8 mouse cellular contexts compared by ENCODE assay signal in genomic region chr3:90247960-90248745, GRCm38 (mm10). TPM values are rescaled to one million over a fixed set of nuclear protein-coding genes. Genes with fewer than 3 reads are reported as not detected.
DNase-seq lines count a peak whose midpoint lies in the region; ATAC-seq and TF ChIP-seq lines count a peak whose summit lies in the region.

Gene Slc39a1, plus strand, starts transcription at chr3:90248172.

- no peaks in the 10 kb centered on the region for H3K27me3 ChIP-seq in embryonic facial prominence, embryonic 14.5 days (replicated peaks; ENCODE audit: control insufficient read depth, insufficient read depth, low read length)
- no peaks in the 10 kb centered on the region for H3K27me3 ChIP-seq in limb, embryonic 14.5 days (ENCODE audit: control insufficient read depth, insufficient read depth, low read length)
- no peaks in the 10 kb centered on the region for H3K27me3 ChIP-seq in midbrain, postnatal 0 days (ENCODE audit: insufficient read depth, low read length)

- no peak; the same call in 1 of the 2 replicates for TF ChIP-seq CTCF in midbrain, postnatal 0 days (IDR thresholded peaks at IDR 0.05)

- DNase-seq in 3T3-L1 (ENCODE audit: low read depth, low spot score), result peak; percentile 95
- DNase-seq in adrenal gland, postnatal 4 days (ENCODE audit: low spot score in 2 of 2), result peak; percentile 60 to 83
- peak; percentile 99 for DNase-seq in embryonic facial prominence, embryonic 14.5 days (ENCODE audit: low spot score)
- peak; percentile 96 for DNase-seq in heart, adult 8-10 months (ENCODE audit: low spot score)
- DNase-seq in kidney, adult 9 months, result peak; percentile 97
- DNase-seq in limb, embryonic 14.5 days (ENCODE audit: low spot score), result peak; percentile 97
- peak; percentile 98 for DNase-seq in midbrain, postnatal 0 days (ENCODE audit: low spot score)
- DNase-seq in spleen, postnatal 36 days (ENCODE audit: low spot score in 2 of 2), result peak; percentile 91 to 92

- no peaks in the 10 kb centered on the region for H3K9me3 ChIP-seq in embryonic facial prominence, embryonic 14.5 days (ENCODE audit: control insufficient read depth, low read length)
- no peaks in the 10 kb centered on the region for H3K9me3 ChIP-seq in limb, embryonic 14.5 days (ENCODE audit: control insufficient read depth, low read length)
- H3K9me3 ChIP-seq in midbrain, postnatal 0 days (ENCODE audit: low read length), result no peaks in the 10 kb centered on the region

- peak within 1 kb of the TSS; percentile 74 for H3K4me2 ChIP-seq in embryonic facial prominence, embryonic 14.5 days (ENCODE audit: low read depth, low read length)
- peak within 1 kb of the TSS; percentile 85 for H3K4me2 ChIP-seq in limb, embryonic 14.5 days (replicated peaks; ENCODE audit: low read depth, low read length, severe bottlenecking)
- peak within 1 kb of the TSS; percentile 72 for H3K4me2 ChIP-seq in midbrain, postnatal 0 days (ENCODE audit: low read depth, low read length, poor library complexity, severe bottlenecking)

- WGBS in embryonic facial prominence, embryonic 14.5 days, result under 1% methylated on average over 29 of the region's 44 CpGs
- WGBS in limb, embryonic 14.5 days, result under 1% methylated on average over 44 of the region's 44 CpGs
- under 1% methylated on average over 44 of the region's 44 CpGs for WGBS in midbrain, postnatal 0 days

- peak within 1 kb of the TSS; percentile 76 for H3K4me3 ChIP-seq in embryonic facial prominence, embryonic 14.5 days (ENCODE audit: low read depth, low read length)
- H3K4me3 ChIP-seq in limb, embryonic 14.5 days (replicated peaks; ENCODE audit: low read length), result peak within 1 kb of the TSS; percentile 77
- peak within 1 kb of the TSS; percentile 45 for H3K4me3 ChIP-seq in midbrain, postnatal 0 days (ENCODE audit: low read depth, low read length)

- H3K4me1 ChIP-seq in embryonic facial prominence, embryonic 14.5 days (ENCODE audit: control insufficient read depth, insufficient read depth, low read length), result peaks cover 11% of the 10 kb centered on the region
- H3K4me1 ChIP-seq in limb, embryonic 14.5 days (ENCODE audit: control insufficient read depth, insufficient read depth, low read length), result peaks cover 17% of the 10 kb centered on the region
- 0 out of 2 replicates have a peak, but pooled peaks cover under 1% of the 10 kb centered on the region for H3K4me1 ChIP-seq in midbrain, postnatal 0 days (ENCODE audit: insufficient read depth, low read length)

- peak within 1 kb of the TSS; percentile 95 for H3K27ac ChIP-seq in embryonic facial prominence, embryonic 14.5 days (replicated peaks; ENCODE audit: low read depth, low read length)
- H3K27ac ChIP-seq in limb, embryonic 14.5 days (replicated peaks; ENCODE audit: low read depth, low read length), result peak within 1 kb of the TSS; percentile 92
- H3K27ac ChIP-seq in midbrain, postnatal 0 days (ENCODE audit: low read depth, low read length), result peak within 1 kb of the TSS; percentile 73

- peak; percentile 94 for ATAC-seq in embryonic facial prominence, embryonic 14.5 days (ENCODE audit: low read depth)
- peak; percentile 94 for ATAC-seq in limb, embryonic 14.5 days (ENCODE audit: low FRiP score, low read depth)
- peak; percentile 94 for ATAC-seq in midbrain, postnatal 0 days (ENCODE audit: low FRiP score)

- peaks cover 21% of the 10 kb centered on the region for H3K36me3 ChIP-seq in embryonic facial prominence, embryonic 14.5 days (ENCODE audit: control insufficient read depth, insufficient read depth, low read length)
- H3K36me3 ChIP-seq in limb, embryonic 14.5 days (ENCODE audit: control insufficient read depth, insufficient read depth, low read length), result peaks cover 21% of the 10 kb centered on the region
- H3K36me3 ChIP-seq in midbrain, postnatal 0 days (ENCODE audit: insufficient read depth, low read length), result peaks cover 8% of the 10 kb centered on the region; the same call in 1 of the 2 replicates

- peak within 1 kb of the TSS; percentile 87 for H3K9ac ChIP-seq in embryonic facial prominence, embryonic 14.5 days (ENCODE audit: low read depth, low read length)
- peak within 1 kb of the TSS; percentile 84 for H3K9ac ChIP-seq in limb, embryonic 14.5 days (ENCODE audit: low read depth, low read length, severe bottlenecking)
- peak within 1 kb of the TSS; percentile 54 for H3K9ac ChIP-seq in midbrain, postnatal 0 days (replicated peaks; ENCODE audit: low read length, poor library complexity, severe bottlenecking)

- no peak for TF ChIP-seq POLR2A in limb, embryonic 14.5 days (IDR thresholded peaks at IDR 0.05; ENCODE audit: borderline replicate concordance, extremely low read depth, insufficient read depth, insufficient read length)

RNA-seq across cellular contexts. Expression of gene Slc39a1, which starts in this region (rescaled TPM):
- total RNA-seq in adrenal gland, postnatal 4 days (2021), result 100 to 1,000 TPM; 136 TPM
- polyA plus RNA-seq in embryonic facial prominence, embryonic 14.5 days (2014; fragmentation: Nextera tagmentation; extraction: Ambion mirVana), result 88.1 and 90.9 TPM in 2 replicates
- 10 to 100 TPM; 65.1 to 79.2 (median 75.5) TPM for total RNA-seq in heart, adult 8-10 months (2022)
- polyA plus RNA-seq in limb, embryonic 14.5 days (2012; rRNA removed), result 56.8 and 66.4 TPM in 2 replicates
- polyA plus RNA-seq in limb, embryonic 14.5 days (2014; fragmentation: Nextera tagmentation; extraction: Ambion mirVana), result 104 and 111 TPM in 2 replicates
- 73.0 and 75.3 TPM in 2 replicates for total RNA-seq in midbrain, postnatal 0 days (2014; rRNA removed)
- polyA plus RNA-seq in midbrain, postnatal 0 days (2015; fragmentation: Nextera tagmentation; extraction: Ambion mirVana), result 60.3 and 62.4 TPM in 2 replicates

Comparison
In these comparisons a context has a peak if more than half of its experiments do, and no peak if none do; other contexts are left out.
1. Peak in every context shown above with its lines: DNase-seq, ATAC-seq, H3K4me3 ChIP-seq and H3K27ac ChIP-seq.